Mouse (Mus musculus) bone marrow, adult 2 months (tissue): ENCODE data around the gene Tdrd5. TPM values are rescaled to one million over a fixed set of nuclear protein-coding genes. Genes with fewer than 3 reads are reported as not detected.

Experiments
- H3K27ac ChIP-seq: fragments of 200-500 bp; 2 replicates; pipeline ENCODE4 v1.5.1; 2012; ENCODE audit warnings: low read depth, mild to moderate bottlenecking, control low read depth, inconsistent platforms, low read length; ENCODE audit not compliant: control insufficient read depth, poor library complexity, insufficient read depth
- H3K4me1 ChIP-seq: fragments of 200-500 bp; 2 replicates; pipeline ENCODE4 v1.6.1; 2011; ENCODE audit warnings: low read length; ENCODE audit not compliant: control insufficient read depth, insufficient read depth
- H3K4me3 ChIP-seq: fragments of 200-500 bp; replicated peaks from 2 replicates; pipeline ENCODE3; 2011; ENCODE audit warnings: mild to moderate bottlenecking, low read depth, low read length, control low read depth; ENCODE audit not compliant: control insufficient read depth
- CTCF ChIP-seq: fragments of 200-500 bp; IDR thresholded peaks from 2 replicates; pipeline ENCODE4 v1.5.1; 2011; ENCODE audit warnings: low read length, control low read depth; ENCODE audit not compliant: control insufficient read depth, insufficient read depth
- POLR2A ChIP-seq: fragments of 200-500 bp; IDR thresholded peaks from 2 replicates; pipeline ENCODE4 v1.6.1; 2011; ENCODE audit warnings: low read depth, mild to moderate bottlenecking, control low read depth, low read length, borderline replicate concordance; ENCODE audit not compliant: control insufficient read depth
- WGBS: fragments of 180-500 bp; shearing (Covaris S2); methylation state at CpG from one replicate; pipeline ENCODE4 v1.1.7; 2018; 5-methylcytosine and 5-hydroxymethylcytosine counted together
- polyA plus RNA-seq: library from polyadenylated mRNA; stranded (reverse); fragments of >200 nt; gene quantifications from 2 replicates; pipeline ENCODE4 v1.2.4, GENCODE M21; 2011; ENCODE audit warnings: low replicate concordance; ENCODE audit not compliant: missing spikeins, insufficient read depth, insufficient read length

Gene Tdrd5
- polyA plus RNA-seq, 1 experiment = not detected

DNA sequence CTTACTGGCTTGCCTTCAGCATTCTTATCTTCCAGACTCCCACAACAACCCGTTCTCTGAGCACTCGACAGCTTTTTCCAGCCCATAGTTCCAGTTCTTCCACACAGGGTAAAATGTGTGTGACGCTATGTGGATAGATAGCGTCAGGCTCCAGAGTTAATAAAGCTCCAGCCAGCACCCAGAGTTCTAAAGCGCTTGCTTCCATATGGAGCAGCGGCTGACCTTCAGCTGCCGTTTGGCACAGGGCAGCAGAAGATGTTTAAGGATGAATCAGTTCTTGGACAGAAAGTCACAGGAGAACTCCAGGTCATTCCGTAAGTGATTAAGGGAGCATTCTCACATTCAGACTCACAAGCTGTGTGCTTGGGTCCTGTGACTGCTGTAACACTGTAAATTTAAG, 85.5 kb downstream of the Tdrd5 start:
- no peak for TF ChIP-seq CTCF
- TF ChIP-seq POLR2A = no peak
- no peaks in the 10 kb centered on the region; the same call in 1 of the 2 replicates for H3K4me1 ChIP-seq
- H3K4me3 ChIP-seq = no peak overlapping the region
- 84% methylated on average over 8 of the region's 8 CpGs for WGBS
- H3K27ac ChIP-seq = no peak overlapping the region

DNA sequence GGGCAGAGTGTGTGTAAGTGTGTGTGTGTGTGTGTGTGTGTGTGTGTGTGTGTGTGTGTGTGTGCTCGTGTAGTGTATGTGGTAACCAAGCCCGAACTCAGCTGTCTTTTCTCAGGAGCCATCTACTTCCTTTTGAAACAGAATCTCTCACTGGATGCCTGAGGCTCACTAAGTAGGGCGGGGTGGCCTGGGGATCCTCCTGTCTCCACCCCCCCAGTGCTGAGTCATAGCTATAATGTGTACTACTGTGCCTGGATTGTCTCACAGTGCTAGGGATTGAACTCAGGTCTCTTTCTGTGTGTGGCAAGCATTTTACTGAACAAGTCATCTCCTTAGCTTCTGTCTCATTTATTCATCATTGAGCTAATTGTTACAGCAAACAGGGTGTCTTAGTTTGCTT, 86.1 kb downstream of the Tdrd5 start:
- Histone ChIP-seq H3K4me3 (no peak overlapping the region), H3K27ac (no peak overlapping the region), H3K4me1 (no peaks in the 10 kb centered on the region; the same call in 1 of the 2 replicates)
- TF ChIP-seq POLR2A (no peak), CTCF (no peak)
- 5% methylated on average over 3 of the region's 3 CpGs for WGBS

DNA sequence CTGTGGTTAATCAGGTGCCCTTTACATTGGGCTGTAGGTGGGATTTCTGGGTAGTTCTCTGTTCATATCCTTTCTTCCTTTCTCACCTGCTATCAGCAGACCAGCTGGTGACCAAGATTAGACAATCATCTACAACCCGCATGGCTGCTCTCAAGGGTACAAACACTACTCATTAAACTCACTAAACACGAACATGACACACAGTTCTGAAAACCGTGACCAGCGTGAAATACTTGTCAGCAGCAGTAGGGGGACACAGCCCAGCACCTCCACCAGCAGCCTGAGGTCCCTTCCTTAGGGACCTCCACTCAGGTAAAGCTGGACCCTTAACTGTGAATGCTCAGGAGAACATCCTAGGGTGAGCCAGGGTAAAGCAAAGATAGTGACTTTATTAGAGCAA, 87.2 kb downstream of the Tdrd5 start:
- Histone ChIP-seq H3K4me1 (no peaks in the 10 kb centered on the region; the same call in 1 of the 2 replicates), H3K4me3 (no peak overlapping the region), H3K27ac (no peak overlapping the region)
- no peak for TF ChIP-seq CTCF
- TF ChIP-seq POLR2A = no peak
- 74% methylated on average over 4 of the region's 4 CpGs for WGBS

DNA sequence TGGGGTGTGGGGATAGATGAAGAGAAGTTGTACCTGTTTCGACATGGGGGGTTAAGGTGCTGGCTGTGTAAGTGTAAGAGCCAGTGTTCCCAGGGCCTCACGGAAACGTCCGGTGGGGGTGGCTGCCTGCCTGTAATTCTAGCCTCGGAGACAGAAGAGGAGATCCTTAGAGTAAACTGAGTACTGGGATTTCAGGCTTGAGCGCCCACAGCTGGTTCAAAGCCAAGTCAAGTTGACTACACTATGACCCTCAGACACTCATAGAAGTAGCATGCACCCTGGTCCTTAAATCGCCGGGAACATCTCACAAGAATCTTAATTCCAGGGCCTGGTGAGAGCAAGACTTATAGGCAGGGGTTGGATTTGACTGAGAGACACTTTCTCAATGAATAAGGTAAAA, 88.8 kb downstream of the Tdrd5 start:
- Histone ChIP-seq H3K4me1 (no peaks in the 10 kb centered on the region; the same call in 1 of the 2 replicates), H3K4me3 (no peak overlapping the region), H3K27ac (no peak overlapping the region)
- no peak for TF ChIP-seq CTCF
- TF ChIP-seq POLR2A = no peak
- WGBS = 85% methylated on average over 8 of the region's 8 CpGs

DNA sequence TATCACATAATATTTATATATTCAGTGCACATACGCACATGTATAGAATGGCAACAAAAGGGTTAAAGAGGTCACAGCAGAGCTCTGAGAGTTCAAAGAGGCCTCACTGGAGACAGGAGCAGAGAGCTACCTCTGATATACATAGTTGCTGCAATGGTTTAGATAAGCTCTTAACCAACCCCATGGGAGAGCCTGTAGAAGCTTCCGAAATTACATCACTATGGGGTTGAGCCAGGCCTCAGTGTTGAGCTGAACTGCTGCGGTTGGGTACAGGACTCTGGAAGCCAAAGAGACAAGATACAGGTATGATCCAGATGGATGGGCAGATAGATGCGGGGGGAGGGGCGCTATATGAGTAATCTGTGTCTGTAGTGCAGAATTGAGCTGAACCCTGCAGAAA, 90.5 kb downstream of the Tdrd5 start:
- no peak overlapping the region for H3K4me3 ChIP-seq
- 61% methylated on average over 5 of the region's 5 CpGs for WGBS

DNA sequence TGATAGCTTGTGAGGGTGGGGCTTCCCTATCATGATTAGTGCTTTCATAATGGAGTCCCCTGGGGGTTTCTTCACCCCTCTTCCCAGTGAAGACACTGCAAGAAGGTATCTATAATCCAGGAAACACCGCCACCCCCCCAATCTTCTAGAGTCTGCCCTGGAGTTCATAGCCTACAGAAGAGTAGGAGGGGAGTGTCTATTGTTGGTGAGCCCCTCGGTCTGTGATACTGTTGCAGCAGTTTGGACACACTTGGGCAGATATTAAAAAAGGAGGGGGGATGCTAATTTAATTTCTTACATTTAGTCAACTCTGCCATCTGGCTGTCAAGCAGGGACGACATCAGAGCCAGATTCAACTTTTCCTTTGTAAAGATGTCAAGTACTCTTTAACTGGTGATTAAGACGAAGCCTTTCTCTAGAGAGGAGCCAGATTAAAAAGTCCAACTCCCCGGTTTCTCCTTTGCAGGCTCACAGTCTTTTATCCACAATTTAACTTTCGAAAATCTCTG, 91.6 kb downstream of the Tdrd5 start:
- Histone ChIP-seq H3K27ac (no peak overlapping the region), H3K4me3 (no peak overlapping the region), H3K4me1 (no peaks in the 10 kb centered on the region; the same call in 1 of the 2 replicates)
- TF ChIP-seq CTCF = no peak
- no peak for TF ChIP-seq POLR2A
- 62% methylated on average over 6 of the region's 6 CpGs for WGBS

More for the DNA sequence above, 90.5 kb downstream of the Tdrd5 start:
- TF ChIP-seq POLR2A = no peak
- no peak for TF ChIP-seq CTCF
- H3K4me1 ChIP-seq = no peaks in the 10 kb centered on the region; the same call in 1 of the 2 replicates
- no peak overlapping the region for H3K27ac ChIP-seq

Other genes starting within 250 kb of the Tdrd5 start
- not detected in 2 replicates for gene Fam163a, start 98.6 kb downstream of the Tdrd5 start, polyA plus RNA-seq
- not detected in 2 replicates for gene Nphs2, start 7.1 kb upstream of the Tdrd5 start, polyA plus RNA-seq
- 1,276 and 2,147 TPM in 2 replicates for gene Gm2000, start 62.4 kb upstream of the Tdrd5 start, polyA plus RNA-seq
- 0.56 and 1.6 TPM in 2 replicates for gene Axdnd1, start 117.5 kb upstream of the Tdrd5 start, polyA plus RNA-seq
- 4.2 and 14.6 TPM in 2 replicates for gene Soat1, start 170.7 kb upstream of the Tdrd5 start, polyA plus RNA-seq
- gene Gm10031, start 220.3 kb upstream of the Tdrd5 start, polyA plus RNA-seq = 1.2 and 2.5 TPM in 2 replicates